Mouse (Mus musculus) kidney, postnatal 25 days (tissue): ENCODE measurements at regions not wholly inside any gene's neighbourhood (a gene's known extent, or its start where the extent isn't known, plus 50 kb on each side); places are given as distances from the start of the nearest gene placed in this dataset.

Experiments used
- DNase-seq, 2 experiments: peaks; one replicate each; pipeline ENCODE4 v3.0.0; 2021; ENCODE audit warnings: mixed read lengths in 2 of 2

DNA sequence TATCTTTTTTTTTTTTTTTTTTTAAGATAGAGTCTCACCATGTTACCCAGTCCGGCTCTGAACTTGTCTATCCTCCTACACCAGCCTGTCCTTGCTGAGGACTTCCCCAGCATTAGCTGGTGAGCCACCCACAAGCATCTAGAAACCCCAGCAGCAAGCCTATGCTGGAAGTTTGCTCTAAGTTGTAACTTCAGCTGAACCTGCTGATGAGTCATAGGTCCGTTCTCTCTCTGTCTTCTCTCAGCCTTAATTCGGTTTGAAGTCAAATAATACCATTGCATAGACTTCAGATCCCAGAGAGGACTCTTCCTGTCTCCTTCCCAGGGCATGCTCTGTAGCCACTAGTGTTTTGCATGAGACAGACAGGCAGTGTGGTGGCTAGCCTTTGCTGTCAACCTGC, 68.3 kb upstream of the Myrip start:
- DNase-seq = no peak

DNA sequence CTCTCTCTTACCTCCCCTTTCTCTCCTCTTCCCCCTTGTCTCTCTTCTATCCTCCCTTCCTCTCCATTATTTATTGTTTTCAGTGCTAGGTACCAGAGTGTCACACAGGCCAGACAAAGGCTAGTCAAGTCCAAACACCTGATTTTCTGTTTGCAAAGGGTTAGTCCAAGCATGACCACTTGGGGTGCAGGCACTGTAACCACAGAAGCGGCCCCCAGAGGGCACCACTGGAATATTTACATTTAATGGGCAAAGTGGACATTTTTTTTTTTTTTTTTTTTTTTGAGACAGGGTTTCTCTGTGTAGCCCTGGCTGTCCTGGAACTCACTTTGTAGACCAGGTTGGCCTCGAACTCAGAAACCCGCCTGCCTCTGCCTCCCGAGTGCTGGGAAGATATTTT, 66.3 kb upstream of the Myrip start:
- peak in 1 of 2 experiments; percentile 57 for DNase-seq

DNA sequence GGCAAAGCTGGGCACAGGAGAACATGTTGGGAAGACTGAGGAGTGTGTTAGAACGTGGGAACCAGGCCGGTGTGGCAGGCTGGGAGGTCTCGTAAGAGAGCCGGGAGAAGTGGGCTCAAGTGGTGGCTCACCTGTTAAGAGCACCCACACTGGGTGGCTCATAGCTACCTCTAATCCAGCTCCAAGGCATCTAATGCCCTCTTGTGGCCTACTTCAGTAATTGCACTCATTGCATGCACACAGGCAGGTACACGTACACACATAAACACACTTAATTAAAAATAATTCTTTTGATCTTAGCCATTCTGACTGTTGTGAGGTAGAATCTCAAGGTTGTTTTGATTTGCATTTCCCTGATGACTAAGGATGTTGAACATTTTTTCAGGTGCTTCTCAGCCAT, 55.9 kb upstream of the Myrip start:
- no peak for DNase-seq

DNA sequence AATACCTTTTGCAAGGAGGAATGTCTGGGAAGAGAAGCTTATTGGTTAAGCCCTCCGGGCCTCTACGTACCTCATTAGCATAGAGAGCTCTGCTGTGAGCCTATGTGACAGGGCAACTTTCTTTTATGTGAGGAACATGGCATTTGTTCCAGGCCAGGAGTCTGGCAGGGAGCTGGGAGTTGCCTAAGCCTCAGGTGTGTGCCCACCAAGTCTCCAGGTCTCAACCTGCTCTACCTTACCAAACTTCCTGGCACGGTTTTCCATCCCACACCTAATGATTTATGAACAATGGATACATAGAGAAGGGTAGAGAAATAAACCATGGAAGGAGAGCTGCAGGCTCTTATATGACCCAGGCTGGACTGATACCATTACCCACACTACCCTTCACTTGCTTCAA, 52.6 kb upstream of the Myrip start:
- no peak for DNase-seq
